Mouse (Mus musculus) cortical plate, adult 2 months (tissue): ENCODE data around the gene Gprc5c.

Experiments
- CTCF ChIP-seq: fragments of 200-500 bp; IDR thresholded peaks from 2 replicates; pipeline ENCODE4 v1.5.1; 2011; ENCODE audit warnings: mild to moderate bottlenecking, control low read depth, low read length; ENCODE audit not compliant: insufficient read depth; ENCODE audit errors: extremely low read depth
- POLR2A ChIP-seq: fragments of 200-500 bp; IDR thresholded peaks from 2 replicates; pipeline ENCODE4 v1.6.1; 2011; ENCODE audit warnings: mild to moderate bottlenecking, low read length, control low read depth; ENCODE audit not compliant: insufficient read depth; ENCODE audit errors: extremely low read depth

GRCm38 (mm10) chr11:114876621-114877020 is 25.7 kb downstream of the Gprc5c start:
- no peak for TF ChIP-seq CTCF
- no peak for TF ChIP-seq POLR2A
